Mouse (Mus musculus): Measurements from ENCODE around the gene S100pbp. TPM values are rescaled to one million over a fixed set of nuclear protein-coding genes. Genes with fewer than 3 reads are reported as not detected.
A peak's percentile ranks its signal among the peaks of the same experiment; 100 is the strongest.
"Not testable (repeated sequence)": the region's sequence is repeated elsewhere in the genome, so short reads cannot be mapped to it uniquely, and the experiment has no call there.

The S100pbp gene
- polyA plus RNA-seq, 1 experiment from 2014 or later: 10.9 TPM

DNA sequence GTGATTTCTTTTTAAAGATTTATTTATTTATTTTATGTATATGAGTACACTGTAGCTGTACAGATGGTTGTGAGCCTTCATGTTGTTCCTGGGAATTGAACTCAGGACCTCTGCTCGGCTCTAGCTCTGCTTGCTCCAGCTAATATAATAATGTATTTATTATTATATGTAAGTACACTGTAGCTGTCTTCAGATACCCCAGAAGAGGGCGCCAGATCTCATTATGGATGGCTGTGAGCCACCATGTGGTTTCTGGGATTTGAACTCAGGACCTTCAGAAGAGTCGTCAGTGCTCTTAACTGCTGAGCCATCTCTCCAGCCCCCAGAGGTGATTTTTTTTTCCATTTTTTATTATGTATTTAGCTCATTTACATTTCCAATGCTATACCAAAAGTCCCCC lies 23.0 kb upstream of the S100pbp start:
- not testable (repeated sequence) for H3K9ac ChIP-seq; H3K27me3 ChIP-seq (replicated peaks); H3K9me3 ChIP-seq (replicated peaks); H3K4me1 ChIP-seq; H3K4me3 ChIP-seq; H3K4me2 ChIP-seq; H3K27ac ChIP-seq; ATAC-seq
- 62% methylated on average over 3 of the region's 3 CpGs for WGBS (ENCODE audit: insufficient replicate concordance)
- peaks cover 99% of the 10 kb centered on the region for H3K36me3 ChIP-seq

DNA sequence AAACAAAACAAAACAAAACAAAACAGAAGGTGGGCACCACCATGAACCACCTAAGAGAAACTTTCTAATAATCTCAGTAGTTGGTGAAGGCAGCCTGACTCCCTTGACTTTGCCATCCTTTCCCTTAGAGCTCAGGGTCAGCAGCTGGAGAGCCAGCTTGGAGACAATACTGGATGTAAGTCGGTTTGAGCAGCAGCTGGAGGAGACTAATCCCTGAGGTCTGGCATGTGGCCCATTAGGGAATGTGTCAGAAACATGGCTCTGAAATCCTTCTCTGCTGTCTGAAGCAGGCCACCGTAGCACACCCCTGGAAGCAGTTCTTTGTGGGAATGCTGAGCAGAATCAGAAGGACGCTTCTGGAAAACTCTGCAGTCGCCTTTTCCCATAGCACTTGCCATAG lies 21.9 kb upstream of the S100pbp start:
- Histone ChIP-seq H3K27ac (no peak overlapping the region), H3K4me3 (no peak overlapping the region), H3K27me3 (replicated peaks) (no peaks in the 10 kb centered on the region), H3K36me3 (peaks cover 99% of the 10 kb centered on the region), H3K9ac (no peak overlapping the region), H3K4me1 (no peaks in the 10 kb centered on the region), H3K4me2 (no peak overlapping the region), H3K9me3 (replicated peaks) (no peaks in the 10 kb centered on the region)
- no peak for ATAC-seq
- 77% methylated on average over 4 of the region's 4 CpGs for WGBS (ENCODE audit: insufficient replicate concordance)

DNA sequence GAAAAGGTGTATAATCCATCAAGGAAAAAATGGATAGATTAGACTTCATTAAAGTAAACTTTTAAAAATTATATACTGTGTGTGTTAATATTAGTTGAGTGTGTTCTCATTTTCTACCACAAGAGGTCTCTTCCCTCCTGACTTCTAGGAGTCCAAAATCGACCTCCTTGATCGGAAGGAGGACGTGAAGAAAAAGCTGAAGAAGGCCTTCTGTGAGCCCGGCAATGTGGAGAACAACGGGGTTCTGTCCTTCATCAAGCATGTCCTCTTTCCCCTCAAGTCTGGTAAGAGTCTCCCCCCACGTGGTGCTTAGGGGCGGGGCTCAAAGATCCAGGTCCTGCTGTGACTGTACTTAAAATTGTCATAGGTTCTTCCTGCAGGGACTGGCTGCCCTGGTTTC lies 20.0 kb upstream of the S100pbp start:
- H3K4me2 ChIP-seq: no peak overlapping the region
- no peaks in the 10 kb centered on the region for H3K9me3 ChIP-seq (replicated peaks)
- ATAC-seq: no peak
- H3K27ac ChIP-seq: no peak overlapping the region
- H3K36me3 ChIP-seq: peaks cover 99% of the 10 kb centered on the region
- WGBS (ENCODE audit: insufficient replicate concordance): 65% methylated on average over 7 of the region's 7 CpGs
- no peak overlapping the region for H3K4me3 ChIP-seq
- H3K27me3 ChIP-seq (replicated peaks): no peaks in the 10 kb centered on the region
- H3K9ac ChIP-seq: no peak overlapping the region
- H3K4me1 ChIP-seq: no peaks in the 10 kb centered on the region

DNA sequence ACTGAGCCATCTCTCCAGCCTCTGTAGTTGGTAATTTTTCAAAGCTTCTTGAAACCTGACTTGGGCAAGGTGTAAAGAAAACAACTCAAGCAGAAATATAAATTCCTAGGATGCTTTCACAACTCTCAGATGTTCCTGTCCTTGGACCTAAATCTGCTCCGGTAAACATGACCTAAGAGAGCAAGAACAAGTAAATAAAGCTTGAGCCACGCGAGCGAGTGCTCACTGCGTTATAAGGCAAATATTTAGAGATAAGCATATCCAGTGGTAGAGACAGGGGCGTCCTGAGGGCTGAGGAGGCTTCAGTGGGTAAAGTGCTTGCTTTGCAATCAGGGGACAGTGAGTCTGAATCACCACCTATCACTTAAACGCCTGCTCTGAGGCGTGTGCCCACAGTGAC lies 17.3 kb upstream of the S100pbp start:
- Histone ChIP-seq H3K4me3 (no peak overlapping the region), H3K9me3 (replicated peaks) (no peaks in the 10 kb centered on the region), H3K36me3 (peaks cover 100% of the 10 kb centered on the region), H3K27me3 (replicated peaks) (no peaks in the 10 kb centered on the region), H3K4me2 (no peak overlapping the region), H3K27ac (no peak overlapping the region), H3K4me1 (no peaks in the 10 kb centered on the region), H3K9ac (no peak overlapping the region)
- 80% methylated on average over 8 of the region's 8 CpGs for WGBS (ENCODE audit: insufficient replicate concordance)
- ATAC-seq: no peak

DNA sequence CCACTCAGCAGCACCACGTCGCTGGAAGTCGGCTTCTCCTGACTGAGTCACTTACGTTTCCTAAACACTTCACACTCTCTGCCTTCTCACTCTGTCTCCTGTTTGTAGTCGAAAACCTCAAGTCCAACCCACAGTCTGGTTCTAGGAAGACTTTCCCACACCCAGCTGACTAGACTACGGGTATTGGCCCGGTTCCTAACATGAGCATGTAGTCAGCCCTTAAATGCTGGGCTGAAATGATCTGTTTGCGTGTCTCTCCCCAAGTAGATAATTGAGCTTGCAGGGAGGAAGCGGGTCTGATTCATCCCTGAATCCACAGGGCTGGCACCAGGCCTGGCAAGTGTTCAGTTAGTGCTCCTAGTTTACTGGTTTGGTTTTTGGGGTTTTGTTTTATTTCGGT lies 15.1 kb upstream of the S100pbp start:
- Histone ChIP-seq H3K27ac (no peak overlapping the region), H3K4me2 (no peak overlapping the region), H3K27me3 (replicated peaks) (no peaks in the 10 kb centered on the region), H3K36me3 (peaks cover 100% of the 10 kb centered on the region), H3K4me1 (no peaks in the 10 kb centered on the region), H3K9me3 (replicated peaks) (no peaks in the 10 kb centered on the region), H3K4me3 (no peak overlapping the region), H3K9ac (no peak overlapping the region)
- no peak for ATAC-seq
- WGBS (ENCODE audit: insufficient replicate concordance): 91% methylated on average over 10 of the region's 10 CpGs

DNA sequence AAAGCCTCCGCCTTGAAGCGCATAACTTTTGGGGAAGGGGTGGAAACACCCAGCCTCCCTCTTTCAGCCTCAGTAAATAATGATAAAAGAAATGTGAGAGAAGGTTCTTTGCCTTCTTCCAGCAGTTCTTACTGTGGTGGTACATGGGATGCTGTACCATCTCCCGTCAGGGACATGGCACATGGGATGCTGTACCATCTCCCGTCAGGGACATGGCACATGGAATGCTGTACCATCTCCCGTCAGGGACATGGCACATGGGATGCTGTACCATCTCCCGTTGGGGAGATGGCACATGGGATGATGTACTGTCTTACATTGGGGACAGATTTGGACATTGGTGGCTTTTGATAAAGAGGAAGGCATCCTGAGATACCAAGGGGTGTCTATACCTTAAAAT lies 8.0 kb upstream of the S100pbp start:
- peaks cover 93% of the 10 kb centered on the region for H3K36me3 ChIP-seq
- H3K9ac ChIP-seq: no peak overlapping the region
- no peak overlapping the region for H3K27ac ChIP-seq
- ATAC-seq: no peak
- H3K9me3 ChIP-seq (replicated peaks): no peaks in the 10 kb centered on the region
- WGBS (ENCODE audit: insufficient replicate concordance): 92% methylated on average over 6 of the region's 6 CpGs
- H3K27me3 ChIP-seq (replicated peaks): no peaks in the 10 kb centered on the region
- H3K4me1 ChIP-seq: peaks cover 17% of the 10 kb centered on the region
- no peak overlapping the region for H3K4me3 ChIP-seq
- H3K4me2 ChIP-seq: no peak overlapping the region

DNA sequence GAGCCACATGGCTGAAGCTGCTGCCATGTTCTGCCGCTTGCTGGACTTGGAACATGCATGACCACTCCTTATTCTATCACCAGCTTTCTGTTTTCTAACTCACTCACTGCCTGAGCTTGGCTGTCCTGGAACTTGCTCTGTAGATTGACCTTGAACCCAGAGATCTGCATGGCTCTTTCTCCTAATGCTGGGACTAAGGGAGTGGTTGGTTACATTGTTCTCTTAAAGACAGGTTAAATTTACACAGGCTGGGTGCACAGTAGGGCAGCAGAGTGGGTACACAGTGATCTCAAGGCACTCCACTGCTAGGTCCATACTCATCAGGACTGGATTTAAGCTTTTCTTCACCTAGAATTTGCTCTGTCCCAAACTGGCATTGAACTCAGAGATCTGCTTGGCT lies 4.8 kb upstream of the S100pbp start:
- peaks cover 73% of the 10 kb centered on the region for H3K36me3 ChIP-seq
- ATAC-seq: no peak
- H3K4me1 ChIP-seq: peaks cover 38% of the 10 kb centered on the region
- no peak overlapping the region for H3K27ac ChIP-seq
- H3K27me3 ChIP-seq (replicated peaks): no peaks in the 10 kb centered on the region
- H3K4me3 ChIP-seq: no peak overlapping the region
- H3K4me2 ChIP-seq: no peak overlapping the region
- WGBS (ENCODE audit: insufficient replicate concordance): 93% methylated on average over 1 of the region's 1 CpGs
- H3K9me3 ChIP-seq (replicated peaks): no peaks in the 10 kb centered on the region
- no peak overlapping the region for H3K9ac ChIP-seq

DNA sequence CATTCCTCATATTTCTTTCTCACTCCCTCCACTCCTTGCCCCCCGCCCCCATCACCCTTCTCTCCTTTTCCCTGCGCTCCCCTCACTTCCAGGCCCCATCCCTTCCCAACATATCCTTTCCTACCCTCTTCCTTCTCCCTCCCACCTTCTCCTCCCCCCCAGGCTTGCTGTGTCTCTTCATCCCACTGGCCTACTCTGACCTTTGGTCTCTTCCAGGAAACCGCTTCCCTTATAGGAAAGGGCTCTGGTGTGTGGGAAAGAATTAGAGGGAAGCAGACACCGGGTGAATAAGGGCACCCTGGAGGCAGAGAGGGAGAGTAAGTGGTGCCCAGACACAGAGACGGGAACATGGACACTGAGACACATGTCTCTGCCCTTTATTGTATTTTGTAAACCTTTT lies 2.2 kb upstream of the S100pbp start:
- H3K4me3 ChIP-seq: peak overlapping the region; percentile 89

DNA sequence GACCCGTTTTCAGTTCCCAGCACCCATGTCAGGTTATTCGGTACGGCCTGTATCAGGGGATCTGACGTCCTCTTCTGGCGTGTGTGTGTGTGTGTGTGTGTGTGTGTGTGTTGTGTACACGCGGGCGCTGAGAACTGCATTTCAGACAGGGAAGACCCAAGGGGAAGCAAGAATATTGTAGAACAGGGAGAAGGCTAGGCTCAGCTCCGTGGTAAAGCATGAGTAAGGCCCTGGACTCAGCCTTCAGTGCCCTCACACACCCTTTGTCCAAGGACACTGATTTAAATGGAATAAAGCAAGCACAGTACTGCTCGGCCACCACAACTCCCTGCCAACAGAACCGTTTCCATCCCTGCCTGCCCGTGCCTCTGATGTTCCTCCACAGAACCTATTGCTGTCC lies 1.0 kb upstream of the S100pbp start:
- peak overlapping the region; percentile 91 for H3K9ac ChIP-seq
- H3K9me3 ChIP-seq (replicated peaks): no peaks in the 10 kb centered on the region
- H3K4me3 ChIP-seq: peak overlapping the region; percentile 89
- ATAC-seq: no peak
- H3K4me2 ChIP-seq: peak overlapping the region; percentile 92
- 2% methylated on average over 12 of the region's 12 CpGs for WGBS (ENCODE audit: insufficient replicate concordance)
- peak overlapping the region; percentile 91 for H3K27ac ChIP-seq
- peaks cover 54% of the 10 kb centered on the region for H3K4me1 ChIP-seq
- peaks cover 39% of the 10 kb centered on the region for H3K36me3 ChIP-seq
- H3K27me3 ChIP-seq (replicated peaks): no peaks in the 10 kb centered on the region

More for the DNA sequence above, 2.2 kb upstream of the S100pbp start:
- peaks cover 54% of the 10 kb centered on the region for H3K4me1 ChIP-seq
- WGBS (ENCODE audit: insufficient replicate concordance): 76% methylated on average over 5 of the region's 5 CpGs
- H3K4me2 ChIP-seq: peak overlapping the region; percentile 92
- no peak for ATAC-seq
- H3K27ac ChIP-seq: peak overlapping the region; percentile 91; the same call in 1 of the 2 replicates
- H3K27me3 ChIP-seq (replicated peaks): no peaks in the 10 kb centered on the region
- H3K9me3 ChIP-seq (replicated peaks): no peaks in the 10 kb centered on the region
- H3K9ac ChIP-seq: peak overlapping the region; percentile 53
- peaks cover 50% of the 10 kb centered on the region for H3K36me3 ChIP-seq

DNA sequence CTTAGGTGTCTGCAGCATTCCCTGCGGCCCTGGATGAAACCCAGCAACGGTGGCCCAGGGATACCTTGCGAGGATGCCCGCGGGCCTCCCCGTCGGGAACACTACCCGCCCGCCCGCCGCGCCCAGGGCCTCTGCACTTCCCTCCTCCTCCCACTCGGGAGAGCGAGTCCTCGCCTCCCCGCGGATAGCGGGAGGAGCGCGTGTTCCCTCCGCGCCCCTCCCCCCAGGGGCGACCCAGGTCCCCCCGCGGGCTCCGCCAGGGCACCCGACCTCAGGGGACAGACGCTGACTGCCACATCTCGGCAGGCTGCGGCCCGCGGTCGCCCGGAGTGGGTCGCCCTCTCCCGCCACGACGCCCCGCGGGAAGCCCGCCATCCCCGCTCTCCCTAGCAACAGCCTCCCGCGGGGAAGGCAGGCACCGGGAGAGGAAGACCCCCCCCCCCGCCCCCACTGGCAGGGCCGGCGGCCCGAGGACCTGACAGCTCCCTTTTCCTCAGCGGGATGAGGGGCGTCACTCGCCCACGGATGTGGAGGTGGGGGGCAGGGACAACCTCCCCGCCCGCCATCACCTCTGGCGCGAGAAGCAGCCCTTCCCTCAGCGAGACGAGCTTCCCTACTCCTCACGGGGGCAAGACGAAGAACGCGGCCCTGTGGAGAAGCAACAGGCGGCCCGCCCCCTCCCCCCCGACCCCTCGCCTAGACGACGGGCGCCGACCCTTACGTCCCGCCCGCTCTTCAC lies 555 bp downstream of the S100pbp start:
- Histone ChIP-seq H3K4me1 (peaks cover 48% of the 10 kb centered on the region), H3K4me2 (peak overlapping the region; percentile 92), H3K27me3 (replicated peaks) (no peaks in the 10 kb centered on the region), H3K9ac (peak overlapping the region; percentile 92), H3K9me3 (replicated peaks) (no peaks in the 10 kb centered on the region), H3K4me3 (peak overlapping the region; percentile 89), H3K36me3 (peaks cover 23% of the 10 kb centered on the region), H3K27ac (peak overlapping the region; percentile 90)
- 2% methylated on average over 62 of the region's 74 CpGs for WGBS (ENCODE audit: insufficient replicate concordance)
- ATAC-seq: peak; percentile 61

DNA sequence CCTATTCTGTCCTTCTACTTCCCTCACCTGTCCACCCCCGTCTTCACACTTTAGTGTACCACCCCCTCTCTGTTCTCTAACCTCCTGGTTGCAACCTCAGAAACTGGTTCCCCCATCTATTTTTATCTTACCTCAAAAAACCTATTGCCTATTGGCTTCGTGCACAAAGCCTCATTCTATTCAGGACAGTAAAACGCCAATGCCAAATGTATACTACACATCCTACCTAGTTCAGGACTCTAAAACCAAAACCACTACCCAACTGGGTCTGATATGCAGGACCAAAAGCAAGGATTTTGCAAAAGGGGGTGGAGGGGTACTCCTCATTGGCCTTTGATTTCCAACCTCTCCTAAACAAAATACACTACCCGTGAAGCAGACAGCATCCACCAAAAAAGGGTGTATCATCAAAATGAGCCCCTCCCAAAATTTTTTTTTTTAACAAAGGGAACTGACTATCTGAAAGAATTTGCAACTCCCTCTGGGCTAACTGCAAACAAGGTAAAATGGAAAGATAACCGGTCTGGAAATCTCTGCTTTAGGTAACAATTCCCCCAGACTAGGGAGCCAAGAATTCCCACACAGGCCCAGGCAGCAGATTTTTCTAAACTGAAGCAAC lies 1.4 kb downstream of the S100pbp start:
- H3K27me3 ChIP-seq (replicated peaks): no peaks in the 10 kb centered on the region
- peaks cover 41% of the 10 kb centered on the region for H3K4me1 ChIP-seq
- H3K4me3 ChIP-seq: peak overlapping the region; percentile 89
- peak overlapping the region; percentile 90 for H3K27ac ChIP-seq
- peak overlapping the region; percentile 92 for H3K4me2 ChIP-seq
- no peak for ATAC-seq
- H3K9ac ChIP-seq: peak overlapping the region; percentile 92
- WGBS (ENCODE audit: insufficient replicate concordance): 35% methylated on average over 5 of the region's 5 CpGs
- H3K9me3 ChIP-seq (replicated peaks): no peaks in the 10 kb centered on the region
- H3K36me3 ChIP-seq: peaks cover 18% of the 10 kb centered on the region

DNA sequence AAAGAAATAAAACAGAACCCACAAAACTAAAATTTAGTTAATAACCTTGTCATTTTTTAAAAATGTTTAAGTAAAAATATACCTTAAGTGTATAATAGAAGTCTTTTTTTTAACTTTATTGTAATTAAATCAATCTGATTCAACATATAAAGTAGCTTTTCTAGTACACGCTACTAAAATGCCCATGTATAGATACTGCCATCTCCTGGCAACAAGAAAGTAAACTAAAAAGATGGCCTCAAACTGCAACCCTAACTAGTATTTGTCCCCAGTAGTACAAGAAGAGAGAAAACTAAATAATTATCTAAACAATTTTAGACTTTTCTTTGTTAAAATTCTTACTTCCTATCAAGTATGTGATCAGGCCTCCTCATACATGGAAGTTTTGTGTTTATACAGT lies 10.0 kb downstream of the S100pbp start:
- no peak overlapping the region for H3K4me2 ChIP-seq
- H3K4me3 ChIP-seq: no peak overlapping the region
- H3K27ac ChIP-seq: no peak overlapping the region
- H3K4me1 ChIP-seq: peaks cover 7% of the 10 kb centered on the region; the same call in 1 of the 2 replicates
- 77% methylated on average over 1 of the region's 1 CpGs for WGBS (ENCODE audit: insufficient replicate concordance)
- H3K27me3 ChIP-seq (replicated peaks): no peaks in the 10 kb centered on the region
- H3K36me3 ChIP-seq: peaks cover 61% of the 10 kb centered on the region
- no peaks in the 10 kb centered on the region for H3K9me3 ChIP-seq (replicated peaks)
- no peak overlapping the region for H3K9ac ChIP-seq
- ATAC-seq: no peak
